Mouse (Mus musculus): ENCODE results near the gene Arhgef3. TPM values are rescaled to one million over a fixed set of nuclear protein-coding genes. Genes with fewer than 3 reads are reported as not detected.

Arhgef3 gene
- polyA plus RNA-seq, 1 experiment from 2014 or later = 26.6 TPM

DNA sequence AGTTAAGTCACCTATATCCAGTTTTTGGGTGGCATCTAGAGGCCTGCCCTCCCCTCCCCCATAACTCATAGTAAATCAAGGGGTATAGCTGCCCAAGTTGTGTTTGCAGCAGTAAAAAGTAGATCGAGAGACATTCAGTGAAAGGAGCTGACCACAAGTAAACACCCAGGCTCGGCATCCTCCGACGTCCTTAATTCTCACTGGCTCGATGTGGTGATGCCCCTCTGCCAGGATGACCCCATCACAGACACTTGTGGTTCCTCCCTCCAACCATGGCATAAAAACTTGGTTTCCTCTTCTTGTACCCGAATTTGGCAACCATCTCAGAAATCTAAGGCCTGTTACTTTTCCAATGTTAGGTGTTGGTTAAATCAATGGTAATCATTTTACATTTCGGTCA lies 118.4 kb downstream of the Arhgef3 start:
- no peak overlapping the region for H3K4me3 ChIP-seq (replicated peaks)
- H3K9me3 ChIP-seq = no peaks in the 10 kb centered on the region
- no peak overlapping the region for H3K4me2 ChIP-seq
- H3K27ac ChIP-seq = no peak overlapping the region
- no peak for ATAC-seq (ENCODE audit: insufficient number of reproducible peaks, insufficient read depth, low FRiP score, low TSS enrichment, low read depth)
- H3K4me1 ChIP-seq (replicated peaks) = peaks cover 31% of the 10 kb centered on the region
- no peaks in the 10 kb centered on the region for H3K27me3 ChIP-seq
- H3K36me3 ChIP-seq = no peaks in the 10 kb centered on the region
- 92% methylated on average over 7 of the region's 7 CpGs for WGBS
- no peak overlapping the region for H3K9ac ChIP-seq (replicated peaks)

DNA sequence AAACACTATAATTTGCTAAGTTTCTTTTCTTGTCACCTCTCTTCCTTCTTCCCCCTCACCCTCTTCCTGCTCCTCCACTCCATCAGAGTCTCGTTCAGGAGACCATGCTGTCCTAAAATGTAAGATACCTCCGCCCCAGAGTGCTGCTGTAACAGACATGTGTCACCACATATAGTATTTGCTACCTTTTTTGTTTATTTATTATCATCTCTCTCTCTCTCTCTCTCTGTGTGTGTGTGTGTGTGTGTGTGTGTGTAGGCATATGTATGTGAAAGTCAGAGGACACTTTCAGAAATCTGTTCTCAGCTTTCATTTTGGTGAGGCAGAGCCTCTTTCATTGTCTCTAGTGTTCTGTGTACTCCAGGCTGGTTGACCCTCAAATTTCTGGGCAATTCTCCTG lies 119.0 kb downstream of the Arhgef3 start:
- WGBS = 85% methylated on average over 2 of the region's 2 CpGs
- no peak for ATAC-seq (ENCODE audit: insufficient number of reproducible peaks, insufficient read depth, low FRiP score, low TSS enrichment, low read depth)
- Histone ChIP-seq H3K4me2 (no peak overlapping the region), H3K27ac (no peak overlapping the region), H3K27me3 (no peaks in the 10 kb centered on the region), H3K9me3 (no peaks in the 10 kb centered on the region), H3K4me3 (replicated peaks) (no peak overlapping the region), H3K9ac (replicated peaks) (no peak overlapping the region), H3K4me1 (replicated peaks) (peaks cover 32% of the 10 kb centered on the region), H3K36me3 (no peaks in the 10 kb centered on the region)

DNA sequence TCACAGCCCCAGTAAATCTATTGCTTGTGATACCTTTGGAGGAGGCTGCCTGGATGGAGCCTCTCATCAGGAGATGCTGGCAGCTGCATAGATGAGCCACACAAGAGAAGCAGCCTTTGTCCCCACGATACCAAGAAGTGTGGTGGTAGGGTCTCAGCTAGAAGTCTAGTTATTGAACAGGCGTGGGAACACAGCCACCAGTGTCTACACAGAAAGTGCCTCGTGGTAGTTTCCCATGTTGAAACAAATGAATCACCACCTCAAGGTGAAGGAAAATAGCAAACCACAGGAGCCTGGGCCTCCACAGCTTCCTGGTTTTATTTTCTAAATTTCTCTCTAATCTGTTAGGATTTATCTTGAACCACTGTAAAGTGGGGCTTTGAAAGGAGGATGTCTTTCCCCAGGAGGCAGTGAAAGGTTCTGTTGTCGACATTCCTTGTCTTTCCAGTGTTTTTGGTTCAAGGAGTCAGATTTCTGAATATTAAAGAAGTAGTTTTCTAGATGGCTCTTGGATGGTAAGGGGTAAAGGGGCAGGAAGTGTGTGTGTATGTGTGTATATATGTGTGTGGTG lies 119.7 kb downstream of the Arhgef3 start:
- Histone ChIP-seq H3K4me1 (replicated peaks) (peaks cover 26% of the 10 kb centered on the region), H3K4me2 (no peak overlapping the region), H3K9me3 (no peaks in the 10 kb centered on the region), H3K36me3 (no peaks in the 10 kb centered on the region), H3K4me3 (replicated peaks) (no peak overlapping the region), H3K9ac (replicated peaks) (no peak overlapping the region), H3K27me3 (no peaks in the 10 kb centered on the region), H3K27ac (no peak overlapping the region)
- 82% methylated on average over 4 of the region's 4 CpGs for WGBS
- ATAC-seq (ENCODE audit: insufficient number of reproducible peaks, insufficient read depth, low FRiP score, low TSS enrichment, low read depth) = no peak

DNA sequence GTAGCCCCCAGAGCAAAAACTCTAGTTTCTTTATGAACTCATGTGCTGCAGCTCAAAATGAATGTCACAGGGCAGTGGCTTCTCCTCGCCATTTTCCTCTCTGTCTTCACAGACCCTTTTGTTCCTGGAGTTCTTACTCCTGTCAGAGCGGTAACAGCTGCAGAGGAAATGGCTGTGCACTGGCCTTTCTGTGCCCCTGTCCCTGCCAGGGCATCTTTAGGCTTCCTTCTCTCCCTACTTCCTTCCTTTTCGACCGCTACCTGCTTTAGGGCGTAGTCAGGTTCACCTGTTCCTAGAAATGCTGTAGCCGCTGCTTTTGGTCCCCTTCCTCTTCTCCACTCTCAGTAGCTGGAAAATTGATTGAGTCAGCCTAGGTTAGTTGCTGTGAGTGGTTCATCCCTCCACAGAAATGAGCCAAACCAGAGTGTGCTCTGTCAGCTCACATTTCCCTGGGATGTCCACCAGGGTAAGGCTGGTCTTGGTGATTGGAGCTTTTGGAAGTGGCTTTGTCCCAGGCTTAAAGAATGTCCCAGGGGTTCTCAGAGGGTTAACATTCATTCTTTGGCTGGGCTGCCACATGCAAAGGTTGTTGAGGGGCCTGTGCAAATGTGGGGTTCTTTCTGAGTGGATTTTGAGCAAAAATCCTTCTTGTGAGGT lies 121.3 kb downstream of the Arhgef3 start:
- no peak overlapping the region for H3K27ac ChIP-seq

DNA sequence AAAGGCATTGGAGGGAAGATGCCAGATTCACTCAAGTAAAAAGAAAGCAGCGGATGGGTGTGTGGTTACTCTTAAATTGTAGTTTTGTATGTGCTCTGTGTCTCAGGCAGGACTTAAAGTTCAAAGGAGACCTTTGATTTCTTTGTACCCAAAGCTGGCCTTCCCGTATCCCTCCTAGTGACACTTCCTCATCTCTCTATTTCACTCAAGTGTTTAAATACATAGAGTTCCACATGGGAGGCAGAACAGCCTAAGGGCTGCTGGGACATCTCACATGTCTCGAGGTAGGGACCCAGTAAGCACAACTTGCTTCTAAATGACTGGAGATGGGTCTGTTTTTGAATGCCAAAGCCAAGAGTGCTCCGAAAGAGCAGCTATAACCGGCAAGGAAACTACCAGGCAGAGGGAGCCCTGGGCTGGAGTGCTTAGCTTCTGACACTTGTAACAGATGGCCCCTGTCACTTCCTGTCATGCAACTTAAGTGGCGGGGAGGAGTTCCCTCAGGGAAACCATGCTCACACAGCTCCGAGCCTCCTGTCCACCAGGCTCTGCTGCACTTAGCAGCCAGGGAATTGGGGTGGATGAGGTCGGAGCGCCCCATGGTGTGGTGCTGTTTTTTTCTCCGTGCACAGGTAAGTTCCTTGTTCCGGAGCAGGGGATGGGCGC lies 123.0 kb downstream of the Arhgef3 start:
- H3K27ac ChIP-seq = peak overlapping the region; percentile 46; the same call in 1 of the 2 replicates
- no peaks in the 10 kb centered on the region for H3K36me3 ChIP-seq
- no peak overlapping the region for H3K4me3 ChIP-seq (replicated peaks)
- no peak; the same call in 1 of the 2 replicates for ATAC-seq (ENCODE audit: insufficient number of reproducible peaks, insufficient read depth, low FRiP score, low TSS enrichment, low read depth)
- no peak overlapping the region; the same call in 1 of the 2 replicates for H3K9ac ChIP-seq (replicated peaks)
- 30% methylated on average over 12 of the region's 12 CpGs for WGBS
- no peaks in the 10 kb centered on the region for H3K27me3 ChIP-seq
- no peaks in the 10 kb centered on the region for H3K9me3 ChIP-seq
- peaks cover 8% of the 10 kb centered on the region for H3K4me1 ChIP-seq (replicated peaks)
- H3K4me2 ChIP-seq = peak overlapping the region; percentile 36

More for the DNA sequence above, 121.3 kb downstream of the Arhgef3 start:
- Histone ChIP-seq H3K4me1 (replicated peaks) (peaks cover 10% of the 10 kb centered on the region), H3K36me3 (no peaks in the 10 kb centered on the region), H3K4me2 (no peak overlapping the region), H3K9me3 (no peaks in the 10 kb centered on the region), H3K27me3 (no peaks in the 10 kb centered on the region), H3K4me3 (replicated peaks) (no peak overlapping the region), H3K9ac (replicated peaks) (no peak overlapping the region)
- no peak for ATAC-seq (ENCODE audit: insufficient number of reproducible peaks, insufficient read depth, low FRiP score, low TSS enrichment, low read depth)
- WGBS = 72% methylated on average over 6 of the region's 6 CpGs

DNA sequence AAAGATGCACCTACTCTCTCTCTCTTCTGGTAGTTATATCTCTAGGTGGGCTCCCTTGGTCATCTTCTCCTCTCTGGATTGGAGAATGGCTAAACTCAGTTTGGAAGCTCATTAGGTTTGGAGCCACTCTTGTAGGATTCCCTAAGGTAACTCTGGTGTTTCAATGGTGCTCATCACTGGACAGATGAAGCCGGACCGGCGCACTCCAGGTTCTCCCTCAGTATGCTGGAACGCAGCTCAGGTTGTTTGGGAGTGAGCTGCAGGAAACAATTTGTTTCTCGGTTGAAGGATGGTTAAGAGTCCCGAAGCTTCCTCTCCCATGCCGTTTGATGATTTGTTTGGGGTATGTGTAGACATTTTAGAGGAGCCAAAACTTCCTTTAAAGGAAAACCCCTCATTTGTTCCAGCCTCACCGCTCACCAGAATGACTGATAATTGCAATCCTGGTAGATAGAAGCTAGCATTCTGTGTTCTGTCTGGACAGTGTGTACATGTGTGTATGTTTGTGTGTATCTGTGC lies 124.0 kb downstream of the Arhgef3 start:
- no peaks in the 10 kb centered on the region for H3K36me3 ChIP-seq
- no peaks in the 10 kb centered on the region for H3K27me3 ChIP-seq
- WGBS = 83% methylated on average over 8 of the region's 8 CpGs
- no peak overlapping the region for H3K9ac ChIP-seq (replicated peaks)
- ATAC-seq (ENCODE audit: insufficient number of reproducible peaks, insufficient read depth, low FRiP score, low TSS enrichment, low read depth) = no peak
- H3K27ac ChIP-seq = no peak overlapping the region
- no peak overlapping the region for H3K4me3 ChIP-seq (replicated peaks)
- H3K4me1 ChIP-seq (replicated peaks) = peaks cover 8% of the 10 kb centered on the region
- H3K9me3 ChIP-seq = no peaks in the 10 kb centered on the region
- no peak overlapping the region for H3K4me2 ChIP-seq

DNA sequence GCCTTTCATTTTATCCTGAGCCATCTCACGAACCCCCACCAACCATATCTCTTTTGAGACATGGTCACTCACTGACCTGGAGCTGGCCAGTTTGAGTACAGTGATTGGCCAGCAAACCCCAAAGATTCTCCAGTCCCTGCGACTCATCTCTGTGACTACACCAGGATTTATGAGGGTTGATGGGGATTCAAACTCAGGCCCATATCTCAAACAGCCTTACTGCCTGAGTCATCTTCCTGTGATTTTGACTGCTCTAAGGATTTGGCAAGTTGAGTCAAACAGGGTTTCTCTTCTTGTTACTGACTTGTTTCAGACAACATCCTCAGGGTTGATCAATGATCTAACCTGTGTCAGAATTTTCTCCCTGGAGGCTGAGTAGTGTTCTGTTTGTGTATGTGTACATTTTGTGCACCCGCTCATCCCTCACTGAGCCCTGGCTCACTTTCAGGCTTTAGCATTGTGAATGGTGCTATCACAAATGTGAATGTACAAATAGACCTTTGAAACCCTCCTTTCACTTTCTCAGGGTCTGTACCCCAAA lies 124.9 kb downstream of the Arhgef3 start:
- Histone ChIP-seq H3K9ac (replicated peaks) (no peak overlapping the region), H3K36me3 (no peaks in the 10 kb centered on the region), H3K27ac (no peak overlapping the region), H3K4me3 (replicated peaks) (no peak overlapping the region), H3K27me3 (no peaks in the 10 kb centered on the region), H3K9me3 (no peaks in the 10 kb centered on the region), H3K4me1 (replicated peaks) (peaks cover 8% of the 10 kb centered on the region), H3K4me2 (no peak overlapping the region)
- ATAC-seq (ENCODE audit: insufficient number of reproducible peaks, insufficient read depth, low FRiP score, low TSS enrichment, low read depth) = no peak
- WGBS = 80% methylated on average over 3 of the region's 3 CpGs

DNA sequence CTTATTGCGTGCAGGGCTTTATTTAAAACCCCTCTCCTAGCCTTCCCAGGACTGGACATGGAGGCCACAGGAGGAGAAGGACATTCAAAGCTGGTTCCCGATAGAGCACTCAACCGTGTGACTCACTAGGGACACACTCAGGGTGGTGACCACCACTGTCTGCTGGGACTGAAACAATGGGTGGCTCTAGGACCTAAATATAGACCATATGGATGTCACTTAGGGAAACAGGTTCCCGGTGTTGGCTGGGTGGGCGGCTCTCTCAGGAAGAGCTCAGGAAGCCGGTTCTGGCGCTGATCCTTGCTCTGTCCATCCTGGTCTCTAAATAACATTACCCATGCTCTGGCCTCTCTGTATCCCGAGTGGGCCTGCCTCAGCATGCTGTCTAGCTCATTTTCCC lies 127.6 kb downstream of the Arhgef3 start:
- H3K27me3 ChIP-seq = no peaks in the 10 kb centered on the region
- 85% methylated on average over 8 of the region's 8 CpGs for WGBS
- ATAC-seq (ENCODE audit: insufficient number of reproducible peaks, insufficient read depth, low FRiP score, low TSS enrichment, low read depth) = no peak
- H3K4me1 ChIP-seq (replicated peaks) = peaks cover 8% of the 10 kb centered on the region
- H3K27ac ChIP-seq = no peak overlapping the region
- H3K4me3 ChIP-seq (replicated peaks) = no peak overlapping the region
- no peak overlapping the region for H3K4me2 ChIP-seq
- no peaks in the 10 kb centered on the region for H3K36me3 ChIP-seq
- no peak overlapping the region for H3K9ac ChIP-seq (replicated peaks)
- H3K9me3 ChIP-seq = no peaks in the 10 kb centered on the region

DNA sequence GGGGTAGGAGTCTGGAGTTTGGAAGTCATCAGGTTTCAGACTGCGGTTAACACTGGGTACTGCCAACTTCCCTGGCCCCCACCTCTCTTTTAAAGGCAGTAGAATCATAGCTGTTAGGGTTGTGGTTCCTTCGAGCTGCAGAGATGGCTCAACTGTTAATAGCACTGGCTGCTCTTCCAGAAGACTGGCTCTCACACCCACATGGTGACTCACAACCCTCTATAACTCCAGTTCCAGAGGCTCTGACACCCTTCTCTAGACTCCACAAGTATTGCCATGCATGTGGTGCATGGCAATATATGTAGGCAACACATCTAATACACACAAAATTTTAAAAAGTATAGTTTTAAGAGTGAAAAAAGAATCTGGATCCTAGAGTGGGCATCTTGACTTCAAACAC lies 128.1 kb downstream of the Arhgef3 start:
- Histone ChIP-seq H3K9me3 (no peaks in the 10 kb centered on the region), H3K27me3 (no peaks in the 10 kb centered on the region), H3K36me3 (no peaks in the 10 kb centered on the region), H3K9ac (replicated peaks) (no peak overlapping the region), H3K4me3 (replicated peaks) (no peak overlapping the region), H3K4me2 (no peak overlapping the region), H3K27ac (no peak overlapping the region), H3K4me1 (replicated peaks) (peaks cover 3% of the 10 kb centered on the region)
- 84% methylated on average over 2 of the region's 2 CpGs for WGBS
- ATAC-seq (ENCODE audit: insufficient number of reproducible peaks, insufficient read depth, low FRiP score, low TSS enrichment, low read depth) = no peak

DNA sequence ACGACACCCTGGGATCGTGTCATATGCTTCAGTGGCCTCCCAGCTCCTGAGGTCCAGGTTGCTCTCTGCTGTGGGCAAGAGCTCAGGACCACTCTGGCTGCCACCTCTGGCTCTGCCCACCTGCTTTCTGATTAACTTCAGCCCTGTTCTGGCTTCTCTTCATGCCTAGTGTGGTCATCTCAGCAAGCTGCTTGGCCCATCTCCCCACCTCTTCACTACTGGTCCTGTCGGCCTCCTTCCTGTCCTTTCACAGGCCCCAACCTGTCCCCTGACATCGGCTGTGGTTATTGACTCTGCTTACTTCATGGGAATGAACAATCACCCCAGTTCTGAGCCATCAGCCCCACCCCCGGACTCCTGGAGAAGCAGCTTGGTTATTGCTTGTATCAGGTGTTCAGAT lies 128.9 kb downstream of the Arhgef3 start:
- Histone ChIP-seq H3K9ac (replicated peaks) (no peak overlapping the region), H3K4me3 (replicated peaks) (no peak overlapping the region), H3K9me3 (no peaks in the 10 kb centered on the region), H3K36me3 (no peaks in the 10 kb centered on the region), H3K4me2 (no peak overlapping the region), H3K27me3 (no peaks in the 10 kb centered on the region), H3K27ac (no peak overlapping the region), H3K4me1 (replicated peaks) (no peaks in the 10 kb centered on the region)
- 79% methylated on average over 5 of the region's 5 CpGs for WGBS
- no peak for ATAC-seq (ENCODE audit: insufficient number of reproducible peaks, insufficient read depth, low FRiP score, low TSS enrichment, low read depth)

DNA sequence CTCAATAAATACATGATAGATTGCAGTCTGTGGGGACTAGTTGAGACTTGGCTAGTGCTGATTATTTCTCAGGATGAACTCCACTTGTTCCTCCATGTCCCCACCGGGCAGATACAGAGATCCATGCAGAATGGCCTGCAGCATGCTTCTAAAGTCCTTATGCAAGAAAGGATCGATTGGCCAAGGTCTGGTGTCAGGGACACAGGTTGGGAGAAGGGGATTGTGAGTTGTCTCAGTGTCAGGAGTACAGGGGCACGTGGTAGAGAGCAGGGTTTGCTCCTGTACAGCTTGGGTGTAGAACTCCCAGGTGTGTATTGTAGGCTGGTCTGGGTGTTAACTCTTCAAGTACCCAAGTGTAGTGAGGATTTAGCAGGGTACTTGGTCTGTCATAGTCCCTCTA lies 130.2 kb downstream of the Arhgef3 start:
- H3K27me3 ChIP-seq = no peaks in the 10 kb centered on the region
- no peak overlapping the region for H3K9ac ChIP-seq (replicated peaks)
- no peak overlapping the region for H3K4me3 ChIP-seq (replicated peaks)
- no peak for ATAC-seq (ENCODE audit: insufficient number of reproducible peaks, insufficient read depth, low FRiP score, low TSS enrichment, low read depth)
- no peak overlapping the region for H3K27ac ChIP-seq
- H3K4me1 ChIP-seq (replicated peaks) = 0 out of 2 replicates have a peak, but pooled peaks cover 4% of the 10 kb centered on the region
- no peak overlapping the region for H3K4me2 ChIP-seq
- WGBS = 71% methylated on average over 3 of the region's 3 CpGs
- no peaks in the 10 kb centered on the region for H3K9me3 ChIP-seq
- no peaks in the 10 kb centered on the region for H3K36me3 ChIP-seq

Data from limb, embryonic 12.5 days (tissue).